Mouse (Mus musculus) bone marrow, adult 2 months (tissue): ENCODE measurements around the gene Gm49380.

Experiments
- CTCF ChIP-seq: fragments of 200-500 bp; IDR thresholded peaks from 2 replicates; pipeline ENCODE4 v1.5.1; 2011; ENCODE audit warnings: low read length, control low read depth; ENCODE audit not compliant: control insufficient read depth, insufficient read depth
- POLR2A ChIP-seq: fragments of 200-500 bp; IDR thresholded peaks from 2 replicates; pipeline ENCODE4 v1.6.1; 2011; ENCODE audit warnings: low read depth, mild to moderate bottlenecking, control low read depth, low read length, borderline replicate concordance; ENCODE audit not compliant: control insufficient read depth

DNA sequence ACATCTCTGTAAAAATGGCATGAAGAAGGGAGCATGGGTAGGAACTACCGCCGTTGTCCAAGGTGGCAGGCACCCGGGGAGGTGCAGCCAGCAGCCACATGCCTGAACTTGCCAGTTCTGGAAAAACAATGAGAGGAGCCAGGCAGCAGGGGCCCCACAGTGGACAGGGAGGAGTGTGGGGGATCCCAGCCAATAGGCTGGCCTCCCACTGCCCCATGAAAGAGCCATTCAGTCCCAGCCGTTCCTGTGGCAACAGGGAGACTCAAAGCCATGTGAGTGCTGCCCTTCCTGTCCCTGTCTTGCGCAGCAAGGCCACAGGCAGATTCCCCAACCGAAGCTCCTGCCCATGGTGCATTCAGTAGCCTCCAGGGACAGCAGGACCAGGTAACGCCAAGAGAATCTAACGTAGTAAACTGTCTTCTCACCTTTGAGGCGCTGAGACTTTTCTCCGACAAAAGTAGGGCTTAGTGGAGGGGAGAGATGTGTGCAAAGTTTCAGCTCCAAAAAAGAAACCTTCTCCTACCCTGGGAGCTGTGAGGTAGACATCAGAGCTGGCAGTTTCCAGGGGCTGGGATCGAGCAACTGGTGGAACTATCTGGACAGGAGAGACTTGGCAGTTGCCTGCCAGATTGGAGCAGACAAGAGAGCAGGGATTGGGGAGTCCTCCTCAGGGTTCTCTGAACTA is 41.2 kb downstream of the Gm49380 start:
- TF ChIP-seq CTCF (no peak), POLR2A (no peak)
